Mouse (Mus musculus): ENCODE measurements around the gene Tmem107. TPM values are rescaled to one million over a fixed set of nuclear protein-coding genes. Genes with fewer than 3 reads are reported as not detected.

The Tmem107 gene
- polyA plus RNA-seq, 1 experiment, result 9.8 TPM

DNA sequence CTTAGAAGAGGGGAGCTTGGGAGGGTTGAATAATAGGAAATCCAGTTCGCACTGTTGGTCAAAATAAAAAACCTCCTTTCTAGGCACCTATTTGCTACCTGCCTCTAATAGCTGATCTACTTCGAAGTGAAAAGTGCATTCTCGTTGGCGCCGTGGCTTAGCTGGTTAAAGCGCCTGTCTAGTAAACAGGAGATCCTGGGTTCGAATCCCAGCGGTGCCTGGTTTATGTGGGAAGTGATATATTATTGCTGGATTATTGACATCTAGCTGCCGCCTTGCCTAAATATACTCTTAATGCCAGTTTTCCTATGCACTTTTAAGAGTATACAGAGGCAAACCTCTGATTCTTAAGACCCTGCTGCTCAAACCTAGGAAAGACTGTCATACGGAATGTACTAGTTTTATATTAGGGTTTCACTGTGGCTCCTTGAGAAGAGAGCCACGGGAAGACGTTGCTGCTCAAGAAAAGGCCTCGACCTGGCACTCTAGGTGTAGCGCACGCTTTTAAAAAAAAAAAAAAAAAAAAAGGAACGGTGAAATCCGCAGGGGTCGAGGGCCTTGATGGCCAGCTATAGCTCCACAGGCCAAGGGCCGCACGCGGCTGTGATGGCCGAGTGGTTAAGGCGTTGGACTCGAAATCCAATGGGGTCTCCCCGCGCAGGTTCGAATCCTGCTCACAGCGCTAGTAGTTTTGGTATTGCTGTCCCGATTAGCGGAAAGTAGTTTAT is 39.9 kb downstream of the Tmem107 start:
- no peak for TF ChIP-seq CTCF (IDR thresholded peaks at IDR 0.05; ENCODE audit: low read depth, low read length)
- TF ChIP-seq POLR2A (IDR thresholded peaks at IDR 0.05; ENCODE audit: borderline replicate concordance, low read depth, low read length), result peak; percentile 31; the same call in 1 of the 2 replicates
- Histone ChIP-seq H3K27ac (ENCODE audit: insufficient read depth, low read depth, low read length) (peak overlapping the region; percentile 27; the same call in 1 of the 2 replicates), H3K4me1 (ENCODE audit: control insufficient read depth, insufficient read depth, low read length) (peaks cover 9% of the 10 kb centered on the region), H3K4me3 (ENCODE audit: insufficient read depth, low read length) (peak overlapping the region; percentile 58)

DNA sequence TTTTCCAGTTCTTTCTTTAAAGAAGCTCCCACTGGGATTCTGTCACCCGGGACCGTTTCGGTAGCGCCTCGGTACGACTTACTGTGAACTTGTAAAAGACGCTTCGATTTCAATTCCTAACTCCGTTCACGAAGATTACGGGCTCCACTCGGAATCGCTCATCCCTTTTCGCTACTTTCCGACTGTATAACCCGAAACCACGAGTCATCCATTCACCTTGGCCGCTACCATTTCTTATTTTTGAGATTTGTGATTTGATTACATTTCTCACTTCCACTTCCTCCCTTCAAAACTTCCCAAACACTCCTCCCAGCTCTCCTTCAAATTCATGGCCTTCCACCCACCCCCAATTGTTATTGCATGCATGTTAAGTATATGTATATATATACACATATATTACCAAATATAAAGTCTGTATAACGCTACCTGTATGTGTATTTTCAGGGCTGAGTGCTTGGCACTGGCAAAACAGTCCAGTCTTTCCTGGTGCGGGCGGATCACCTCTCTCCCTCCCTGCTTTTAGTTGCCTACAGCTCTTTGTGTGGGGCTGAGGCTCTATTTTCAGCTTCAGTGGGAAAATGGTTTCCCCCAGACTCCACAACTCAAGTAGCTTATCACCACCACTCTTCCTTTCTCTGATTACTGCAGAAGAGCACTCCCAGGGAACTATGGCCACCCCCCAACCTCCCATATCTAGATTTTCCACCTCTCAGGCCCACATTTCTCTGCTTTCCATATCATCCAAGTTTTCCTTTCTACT is 40.6 kb downstream of the Tmem107 start:
- peaks cover 9% of the 10 kb centered on the region for H3K4me1 ChIP-seq (ENCODE audit: control insufficient read depth, insufficient read depth, low read length)
- H3K4me3 ChIP-seq (ENCODE audit: insufficient read depth, low read length), result peak overlapping the region; percentile 58
- H3K27ac ChIP-seq (ENCODE audit: insufficient read depth, low read depth, low read length), result no peak overlapping the region
- TF ChIP-seq POLR2A (IDR thresholded peaks at IDR 0.05; ENCODE audit: borderline replicate concordance, low read depth, low read length) (no peak), CTCF (IDR thresholded peaks at IDR 0.05; ENCODE audit: low read depth, low read length) (no peak)

DNA sequence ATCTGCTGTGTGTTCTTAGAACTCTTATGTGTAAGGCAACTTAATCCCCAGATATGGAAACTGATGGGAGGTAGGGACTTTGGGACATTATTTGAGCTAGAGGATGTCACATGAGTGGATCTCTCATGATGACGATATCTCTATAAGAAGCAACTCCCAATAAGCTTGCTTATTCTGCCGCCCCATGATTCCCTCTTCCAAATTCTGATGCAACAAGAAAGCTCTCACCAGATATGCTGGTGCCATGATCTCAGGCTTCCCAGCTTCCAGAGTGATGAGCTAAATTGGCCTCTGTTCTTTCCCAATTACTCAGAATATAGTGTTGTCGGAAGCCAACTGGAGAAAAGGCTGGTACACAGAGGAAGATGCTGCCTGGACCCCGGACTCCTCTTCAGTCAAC is 41.3 kb downstream of the Tmem107 start:
- Histone ChIP-seq H3K4me1 (ENCODE audit: control insufficient read depth, insufficient read depth, low read length) (peaks cover 9% of the 10 kb centered on the region), H3K4me3 (ENCODE audit: insufficient read depth, low read length) (no peak overlapping the region), H3K27ac (ENCODE audit: insufficient read depth, low read depth, low read length) (no peak overlapping the region)
- TF ChIP-seq POLR2A (IDR thresholded peaks at IDR 0.05; ENCODE audit: borderline replicate concordance, low read depth, low read length) (no peak), CTCF (IDR thresholded peaks at IDR 0.05; ENCODE audit: low read depth, low read length) (no peak)

DNA sequence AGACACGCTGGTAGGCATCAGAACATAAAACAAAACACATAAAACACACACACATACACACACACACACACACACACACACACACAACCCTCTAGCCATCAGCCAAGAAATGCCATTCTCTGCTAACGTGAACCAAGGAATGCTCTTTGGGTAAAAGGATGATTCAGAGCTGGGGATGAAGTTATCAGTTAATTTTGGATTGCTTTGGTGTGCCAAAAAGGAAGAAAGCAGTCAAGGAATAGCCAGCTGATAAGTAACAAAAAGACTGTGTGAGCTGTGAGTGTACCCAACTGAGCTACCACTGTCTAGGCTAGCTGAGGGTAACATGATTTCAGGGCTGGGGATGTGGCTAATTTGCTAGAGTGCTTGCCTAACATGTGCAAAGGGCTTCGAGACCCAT is 43.4 kb downstream of the Tmem107 start:
- peaks cover 12% of the 10 kb centered on the region for H3K4me1 ChIP-seq (ENCODE audit: control insufficient read depth, insufficient read depth, low read length)
- no peak overlapping the region for H3K4me3 ChIP-seq (ENCODE audit: insufficient read depth, low read length)
- TF ChIP-seq POLR2A (IDR thresholded peaks at IDR 0.05; ENCODE audit: borderline replicate concordance, low read depth, low read length), result no peak
- no peak for TF ChIP-seq CTCF (IDR thresholded peaks at IDR 0.05; ENCODE audit: low read depth, low read length)
- no peak overlapping the region for H3K27ac ChIP-seq (ENCODE audit: insufficient read depth, low read depth, low read length)

DNA sequence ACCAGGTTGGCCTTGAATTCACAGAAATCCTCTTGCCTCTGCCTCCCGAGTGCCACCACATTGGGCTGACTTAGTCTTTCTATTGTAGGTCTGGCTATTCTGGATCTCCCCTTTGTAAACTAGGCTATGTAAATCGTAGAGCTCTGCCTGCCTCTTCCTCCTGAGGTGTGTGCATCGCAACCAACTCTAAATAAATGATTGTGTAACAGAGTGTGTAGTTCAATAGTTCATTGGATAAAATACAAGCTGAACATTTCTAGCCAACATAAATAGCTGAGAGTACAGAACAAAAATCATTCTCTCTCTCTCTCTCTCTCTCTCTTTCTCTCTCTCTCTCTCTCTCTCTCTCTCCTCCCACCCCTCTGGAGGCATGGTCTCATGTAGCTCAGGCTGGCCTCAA is 44.0 kb downstream of the Tmem107 start:
- Histone ChIP-seq H3K27ac (ENCODE audit: insufficient read depth, low read depth, low read length) (no peak overlapping the region), H3K4me1 (ENCODE audit: control insufficient read depth, insufficient read depth, low read length) (peaks cover 18% of the 10 kb centered on the region), H3K4me3 (ENCODE audit: insufficient read depth, low read length) (no peak overlapping the region)
- TF ChIP-seq POLR2A (IDR thresholded peaks at IDR 0.05; ENCODE audit: borderline replicate concordance, low read depth, low read length) (no peak), CTCF (IDR thresholded peaks at IDR 0.05; ENCODE audit: low read depth, low read length) (no peak)

DNA sequence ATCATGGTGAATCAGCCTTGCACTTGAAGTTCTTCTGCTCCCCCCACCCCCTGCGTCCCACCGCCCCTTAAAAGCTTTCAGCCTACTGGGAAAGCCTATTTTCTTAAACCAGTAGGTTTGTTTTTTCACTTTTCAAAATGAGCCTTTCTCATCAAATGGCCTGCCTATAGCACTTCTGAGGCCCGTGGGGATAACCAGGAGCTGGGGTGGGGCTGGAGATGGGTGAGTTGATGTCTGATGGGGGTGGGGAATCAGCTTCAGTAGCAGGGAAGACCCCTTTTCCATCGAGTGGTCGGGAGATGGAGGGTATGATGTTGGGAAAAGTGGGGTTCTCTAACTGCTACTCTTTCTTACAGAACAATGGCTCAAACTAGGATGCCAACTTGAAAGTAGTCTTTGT is 46.2 kb downstream of the Tmem107 start:
- peaks cover 16% of the 10 kb centered on the region for H3K4me1 ChIP-seq (ENCODE audit: control insufficient read depth, insufficient read depth, low read length)
- H3K27ac ChIP-seq (ENCODE audit: insufficient read depth, low read depth, low read length), result no peak overlapping the region
- H3K4me3 ChIP-seq (ENCODE audit: insufficient read depth, low read length), result no peak overlapping the region
- TF ChIP-seq POLR2A (IDR thresholded peaks at IDR 0.05; ENCODE audit: borderline replicate concordance, low read depth, low read length) (no peak), CTCF (IDR thresholded peaks at IDR 0.05; ENCODE audit: low read depth, low read length) (no peak)

DNA sequence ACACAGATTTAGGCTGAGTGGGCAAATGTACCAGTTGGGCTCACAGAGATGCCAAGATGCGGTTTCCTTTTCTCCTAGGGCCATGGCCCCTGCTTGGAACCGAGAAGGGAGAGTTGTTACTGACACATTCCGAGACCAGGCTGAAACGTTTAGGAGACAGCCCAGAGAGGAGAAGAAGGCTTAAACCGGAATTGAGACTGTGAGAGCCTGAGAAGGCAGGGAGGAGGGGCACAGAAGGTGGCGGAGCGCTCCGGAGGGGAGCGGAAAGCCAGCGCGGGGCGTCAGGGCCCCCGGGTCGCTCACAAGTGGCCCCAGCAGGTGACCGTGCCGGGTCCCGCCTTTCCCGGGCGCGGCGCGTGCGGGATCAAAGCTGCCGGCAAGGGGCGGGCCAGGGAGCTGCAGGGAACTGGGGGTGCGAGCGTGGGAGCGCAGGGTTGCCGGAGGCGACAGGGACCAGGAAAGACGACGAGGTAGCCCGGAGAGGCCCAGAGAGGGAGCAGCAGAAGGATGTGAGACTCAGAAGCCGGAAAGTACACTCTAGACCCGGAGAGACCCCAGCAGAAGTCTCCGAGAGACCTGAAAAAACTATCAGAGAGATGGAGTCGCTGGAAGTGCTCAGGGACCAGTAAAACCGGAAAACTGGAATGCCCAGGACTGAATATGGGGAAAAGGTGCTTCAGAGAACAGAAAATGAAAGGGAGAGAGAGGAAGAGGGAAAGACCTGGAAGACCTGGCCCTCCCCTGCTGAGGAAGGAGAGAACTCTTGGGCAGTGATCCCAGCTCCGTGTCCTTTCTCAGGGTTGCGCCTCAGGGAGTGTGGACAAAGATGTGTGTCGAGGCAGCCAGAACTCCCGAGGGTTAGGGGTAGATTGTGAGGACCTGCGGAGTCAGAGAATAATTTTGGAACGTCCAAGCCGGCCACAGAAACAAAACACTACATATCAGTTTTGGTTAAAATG is 47.4 kb downstream of the Tmem107 start:
- TF ChIP-seq POLR2A (IDR thresholded peaks at IDR 0.05; ENCODE audit: borderline replicate concordance, low read depth, low read length) (no peak), CTCF (IDR thresholded peaks at IDR 0.05; ENCODE audit: low read depth, low read length) (no peak)
- Histone ChIP-seq H3K4me3 (ENCODE audit: insufficient read depth, low read length) (peak overlapping the region; percentile 70), H3K4me1 (ENCODE audit: control insufficient read depth, insufficient read depth, low read length) (peaks cover 16% of the 10 kb centered on the region), H3K27ac (ENCODE audit: insufficient read depth, low read depth, low read length) (no peak overlapping the region)

DNA sequence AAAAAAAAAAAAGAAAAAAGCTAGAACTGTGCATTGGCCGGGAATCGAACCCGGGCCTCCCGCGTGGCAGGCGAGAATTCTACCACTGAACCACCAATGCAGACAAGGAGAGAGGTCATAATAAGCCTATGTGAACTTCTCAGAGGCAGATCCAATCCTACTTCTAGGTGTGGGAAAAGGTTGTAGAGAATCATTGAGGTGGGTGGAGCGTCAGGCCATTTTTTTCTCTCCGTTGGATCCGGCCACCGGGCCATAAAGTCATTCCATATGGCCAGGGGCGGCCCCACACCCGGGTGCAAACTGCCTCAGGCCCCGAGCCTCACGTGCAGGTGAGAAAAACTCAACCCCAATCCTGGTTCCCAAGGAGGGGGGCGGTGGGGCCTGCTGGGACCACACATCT is 48.2 kb downstream of the Tmem107 start:
- no peak overlapping the region for H3K27ac ChIP-seq (ENCODE audit: insufficient read depth, low read depth, low read length)
- peaks cover 16% of the 10 kb centered on the region for H3K4me1 ChIP-seq (ENCODE audit: control insufficient read depth, insufficient read depth, low read length)
- TF ChIP-seq CTCF (IDR thresholded peaks at IDR 0.05; ENCODE audit: low read depth, low read length) (no peak), POLR2A (IDR thresholded peaks at IDR 0.05; ENCODE audit: borderline replicate concordance, low read depth, low read length) (no peak)
- peak overlapping the region; percentile 70 for H3K4me3 ChIP-seq (ENCODE audit: insufficient read depth, low read length)

DNA sequence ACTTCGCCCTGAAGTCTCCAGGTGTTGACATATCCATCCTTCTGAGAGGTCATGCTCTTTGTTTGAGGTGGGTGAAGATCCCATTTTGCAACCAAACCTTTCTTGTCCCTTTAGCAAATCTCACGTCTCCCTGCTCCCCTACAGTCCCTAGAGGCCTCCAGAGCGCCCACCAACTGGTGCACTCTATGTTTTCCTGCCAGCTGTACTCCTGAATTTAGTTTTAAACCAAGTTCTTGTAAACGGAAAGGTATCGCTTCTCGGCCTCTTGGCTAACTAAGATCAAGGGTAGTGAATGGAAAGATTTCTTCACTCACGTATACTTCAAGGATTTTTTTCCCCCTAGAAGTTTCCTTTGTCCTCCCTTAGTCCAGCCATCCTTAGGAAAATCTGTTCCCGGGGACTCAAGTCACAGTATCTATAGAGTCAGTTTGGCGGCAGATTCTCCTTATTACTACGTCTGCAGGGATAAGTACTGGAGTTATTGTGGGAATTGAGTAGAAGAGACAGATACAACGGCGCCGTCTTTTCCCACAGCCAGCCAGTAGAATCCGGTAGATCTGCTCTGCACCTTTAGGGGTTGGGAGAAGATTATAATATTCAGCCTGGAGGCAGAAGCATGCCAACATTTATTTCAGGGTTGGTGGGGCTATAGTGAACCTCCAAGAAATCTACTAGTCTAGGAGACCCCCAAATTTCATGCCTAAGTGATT is 49.0 kb downstream of the Tmem107 start:
- H3K4me3 ChIP-seq (ENCODE audit: insufficient read depth, low read length), result peak overlapping the region; percentile 72

More for the DNA sequence above, 49.0 kb downstream of the Tmem107 start:
- H3K27ac ChIP-seq (ENCODE audit: insufficient read depth, low read depth, low read length), result no peak overlapping the region
- TF ChIP-seq POLR2A (IDR thresholded peaks at IDR 0.05; ENCODE audit: borderline replicate concordance, low read depth, low read length) (no peak), CTCF (IDR thresholded peaks at IDR 0.05; ENCODE audit: low read depth, low read length) (no peak)
- H3K4me1 ChIP-seq (ENCODE audit: control insufficient read depth, insufficient read depth, low read length), result peaks cover 16% of the 10 kb centered on the region
